In the genomic region with DNA sequence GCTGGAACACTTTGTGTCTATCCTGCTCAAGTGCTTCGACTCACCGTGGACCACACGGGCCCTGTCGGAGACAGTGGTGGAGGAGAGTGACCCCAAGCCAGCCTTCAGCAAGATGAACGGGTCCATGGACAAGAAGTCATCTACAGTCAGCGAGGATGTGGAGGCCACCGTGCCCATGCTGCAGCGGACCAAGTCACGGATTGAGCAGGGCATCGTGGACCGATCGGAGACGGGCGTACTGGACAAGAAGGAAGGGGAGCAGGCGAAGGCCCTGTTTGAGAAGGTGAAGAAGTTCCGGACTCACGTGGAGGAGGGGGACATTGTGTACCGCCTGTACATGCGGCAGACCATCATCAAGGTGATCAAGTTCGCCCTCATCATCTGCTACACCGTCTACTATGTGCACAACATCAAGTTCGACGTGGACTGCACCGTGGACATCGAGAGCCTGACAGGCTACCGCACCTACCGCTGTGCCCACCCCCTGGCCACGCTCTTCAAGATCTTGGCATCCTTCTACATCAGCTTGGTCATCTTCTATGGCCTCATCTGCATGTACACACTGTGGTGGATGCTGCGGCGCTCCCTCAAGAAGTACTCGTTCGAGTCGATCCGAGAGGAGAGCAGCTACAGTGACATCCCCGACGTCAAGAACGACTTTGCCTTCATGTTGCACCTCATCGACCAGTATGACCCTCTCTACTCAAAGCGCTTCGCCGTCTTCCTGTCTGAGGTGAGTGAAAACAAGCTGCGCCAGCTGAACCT, we compare ENCODE assay signal across 25 mouse cellular contexts. TPM values are rescaled to one million over a fixed set of nuclear protein-coding genes. Genes with fewer than 3 reads are reported as not detected.
"Had no signal": no experiment of that assay in that cellular context is flagged by ENCODE, and none has a peak within 500 bp of the region (broad histone marks: within the 10 kb centered on the region; RNA-seq: fewer than 3 reads in every experiment).

No protein-coding gene starts in this region.

- H3K27me3 ChIP-seq: lung, embryonic 15.5 days; midbrain, embryonic 13.5 days; midbrain, embryonic 15.5 days; neural tube, embryonic 12.5 days; stomach, embryonic 15.5 days had no signal

- H3K9me3 ChIP-seq: lung, embryonic 15.5 days; midbrain, embryonic 13.5 days; midbrain, embryonic 15.5 days; neural tube, embryonic 12.5 days; stomach, embryonic 15.5 days had no signal

- DNase-seq: liver, postnatal 0 days; lung, postnatal 14 days; lung, postnatal 36 days; right cerebral cortex, postnatal 14 days; thymus, adult 2 months; thymus, postnatal 25 days; thymus, postnatal 4 days had no signal

- H3K4me3 ChIP-seq: lung, embryonic 15.5 days; midbrain, embryonic 13.5 days; midbrain, embryonic 15.5 days; neural tube, embryonic 12.5 days; stomach, embryonic 15.5 days had no signal

- H3K27ac ChIP-seq: lung, embryonic 15.5 days; macrophage; midbrain, embryonic 13.5 days; midbrain, embryonic 15.5 days; neural tube, embryonic 12.5 days; stomach, embryonic 15.5 days; stomach, postnatal 0 days had no signal

- ATAC-seq: liver, postnatal 0 days; lung, postnatal 0 days; midbrain, embryonic 13.5 days; midbrain, embryonic 15.5 days had no signal

- H3K9ac ChIP-seq: liver, postnatal 0 days; lung, embryonic 15.5 days; midbrain, embryonic 13.5 days; midbrain, embryonic 15.5 days; neural tube, embryonic 12.5 days; stomach, embryonic 15.5 days had no signal

- H3K4me1 ChIP-seq: lung, embryonic 15.5 days; midbrain, embryonic 15.5 days; neural tube, embryonic 12.5 days had no signal

- H3K4me2 ChIP-seq: lung, embryonic 15.5 days; midbrain, embryonic 11.5 days; midbrain, embryonic 13.5 days; midbrain, embryonic 15.5 days; neural tube, embryonic 12.5 days; stomach, embryonic 15.5 days had no signal

RNA-seq across cellular contexts. Expression of a gene that starts 15.4 kb away (rescaled TPM):
- total RNA-seq: megakaryocyte progenitor cell, adult 5-6 weeks; monocyte, adult 5-6 weeks had no signal

RNA-seq across cellular contexts. Expression of a gene that starts 25.0 kb away (rescaled TPM):
- total RNA-seq: megakaryocyte progenitor cell, adult 5-6 weeks; midbrain, postnatal 0 days; monocyte, adult 5-6 weeks; neutrophil, adult 5-6 weeks had no signal
- polyA plus RNA-seq: liver, postnatal 0 days; lung, adult 2 months; lung, embryonic 15.5 days; lung, postnatal 0 days; midbrain, embryonic 11.5 days; midbrain, embryonic 13.5 days; midbrain, embryonic 15.5 days; midbrain, postnatal 0 days; neural tube, embryonic 12.5 days; neural tube, embryonic 14.5 days; spleen, adult 2 months; stomach, embryonic 15.5 days; stomach, postnatal 0 days; testis, adult 2 months; thymus, adult 2 months; urinary bladder, adult 2 months had no signal
